Mouse (Mus musculus) thymus, postnatal 4 days (tissue): ENCODE measurements around the gene Myof.

Experiments
- DNase-seq: peaks from one replicate; pipeline ENCODE4 v3.0.0; 2021

The Myof gene

GRCm38 (mm10) chr19:38000990-38001389, 42.4 kb downstream of the Myof start:
- DNase-seq = no peak

GRCm38 (mm10) chr19:37999941-38000340, 43.4 kb downstream of the Myof start:
- no peak for DNase-seq

GRCm38 (mm10) chr19:37994301-37994700, 49.1 kb downstream of the Myof start:
- DNase-seq = no peak

DNA sequence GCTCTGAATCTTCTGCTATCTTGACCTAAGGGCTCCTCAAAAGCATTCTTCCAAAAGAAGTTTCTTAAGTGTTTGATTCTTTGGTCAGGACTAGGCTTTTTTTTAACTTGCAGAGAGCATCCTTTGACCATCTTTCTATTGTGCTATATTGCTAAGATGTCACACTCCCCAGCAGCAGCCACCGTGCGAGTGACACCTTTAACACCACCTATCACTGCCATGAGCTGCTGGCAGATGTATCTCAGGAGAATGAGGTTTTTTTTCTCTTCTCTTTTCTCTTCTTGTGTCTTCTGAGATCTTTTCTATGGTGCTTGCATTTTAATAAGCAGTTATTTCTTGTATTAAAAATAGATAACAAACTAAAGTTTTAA, 51.2 kb downstream of the Myof start:
- no peak for DNase-seq

DNA sequence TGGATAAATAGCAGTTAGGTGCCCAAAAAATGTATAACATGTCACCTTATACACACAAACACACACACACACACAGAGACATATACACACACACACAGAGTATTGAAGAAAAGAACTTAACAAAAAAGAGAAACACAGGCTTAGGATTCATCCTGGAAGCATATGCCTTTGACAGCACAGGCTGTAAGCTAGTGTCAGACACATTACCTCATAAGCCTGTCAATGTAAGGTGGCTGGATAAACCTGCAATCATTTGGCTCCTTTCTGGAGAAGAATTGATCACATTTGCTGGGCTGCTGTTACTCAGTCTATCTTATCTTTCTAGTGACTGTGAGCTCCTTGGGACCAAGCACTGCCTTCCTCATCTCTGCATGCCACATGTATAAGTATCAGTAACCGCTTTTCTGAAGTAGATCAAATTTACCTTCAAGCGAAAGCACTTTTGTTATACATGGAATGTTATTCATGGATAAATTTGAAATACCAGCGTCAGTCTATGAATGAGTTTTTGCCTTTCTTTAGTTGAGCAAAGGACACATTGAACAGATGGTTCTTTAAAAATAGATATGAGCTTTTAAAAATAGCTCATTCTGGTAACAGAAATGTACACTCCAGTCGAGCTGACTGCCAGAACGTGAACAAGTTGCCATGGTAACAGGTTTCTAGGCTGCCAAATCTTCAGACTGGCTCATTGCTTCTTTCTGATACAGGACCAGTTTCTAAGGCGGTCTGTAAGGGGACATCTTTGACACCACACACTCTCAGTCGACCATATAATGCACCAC, 51.8 kb downstream of the Myof start:
- DNase-seq = no peak

DNA sequence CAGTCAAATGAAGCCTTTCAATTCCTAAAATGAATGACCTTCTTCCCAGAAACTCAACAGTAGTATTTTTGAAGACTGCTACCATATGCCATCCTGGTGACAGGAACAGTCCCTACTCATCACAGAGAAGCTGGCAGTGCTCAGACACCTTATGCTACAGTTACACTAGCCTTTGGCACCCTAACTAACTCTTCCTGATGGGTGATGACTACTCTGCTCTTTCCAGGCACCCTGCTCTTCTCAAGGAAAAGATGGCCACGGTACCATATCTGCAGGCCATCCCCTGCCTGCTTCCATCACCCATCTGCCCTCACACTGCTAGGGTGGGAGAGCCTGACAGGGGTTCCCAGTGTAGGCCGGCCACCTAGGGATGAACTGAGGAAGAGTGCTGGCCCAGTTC, 53.4 kb downstream of the Myof start:
- no peak for DNase-seq

GRCm38 (mm10) chr19:37988156-37988555, 55.2 kb downstream of the Myof start:
- no peak for DNase-seq

- DNase-seq = no peak
Measured at GRCm38 (mm10) chr19:37985730-37986129, 57.6 kb downstream of the Myof start.

- DNase-seq = no peak
Measured at GRCm38 (mm10) chr19:37975951-37976350, 67.4 kb downstream of the Myof start.

DNA sequence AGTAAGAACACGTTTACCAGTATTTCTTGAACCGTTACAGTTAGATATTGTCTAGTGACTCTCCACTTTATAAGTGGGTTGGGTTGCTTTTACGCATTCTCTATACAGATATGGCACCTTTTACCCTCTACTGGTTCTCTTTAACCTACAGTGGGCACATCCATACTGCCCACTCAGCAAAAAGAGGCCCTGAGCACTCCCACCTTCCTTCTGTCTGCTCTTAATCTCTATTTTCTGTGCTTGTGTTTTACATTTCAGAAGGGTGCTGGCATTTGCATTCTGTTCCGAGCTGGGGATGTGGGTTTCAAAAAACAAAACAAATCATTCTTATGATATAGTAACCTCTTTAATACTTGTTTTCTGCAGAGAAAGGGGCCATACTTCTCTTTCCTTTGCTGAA, 72.8 kb downstream of the Myof start:
- no peak for DNase-seq

- no peak for DNase-seq
Measured at GRCm38 (mm10) chr19:37970004-37970403, 73.4 kb downstream of the Myof start.

- no peak for DNase-seq
Measured at GRCm38 (mm10) chr19:37965828-37966227, 77.5 kb downstream of the Myof start.

GRCm38 (mm10) chr19:37963421-37963820, 80.0 kb downstream of the Myof start:
- no peak for DNase-seq

- DNase-seq = no peak
Measured at GRCm38 (mm10) chr19:37960791-37961190, 82.6 kb downstream of the Myof start.

- no peak for DNase-seq
Measured at GRCm38 (mm10) chr19:37959543-37960215, 83.7 kb downstream of the Myof start.

- no peak for DNase-seq
Measured at GRCm38 (mm10) chr19:37959076-37959475, 84.3 kb downstream of the Myof start.

GRCm38 (mm10) chr19:37957256-37957655, 86.1 kb downstream of the Myof start:
- no peak for DNase-seq

DNA sequence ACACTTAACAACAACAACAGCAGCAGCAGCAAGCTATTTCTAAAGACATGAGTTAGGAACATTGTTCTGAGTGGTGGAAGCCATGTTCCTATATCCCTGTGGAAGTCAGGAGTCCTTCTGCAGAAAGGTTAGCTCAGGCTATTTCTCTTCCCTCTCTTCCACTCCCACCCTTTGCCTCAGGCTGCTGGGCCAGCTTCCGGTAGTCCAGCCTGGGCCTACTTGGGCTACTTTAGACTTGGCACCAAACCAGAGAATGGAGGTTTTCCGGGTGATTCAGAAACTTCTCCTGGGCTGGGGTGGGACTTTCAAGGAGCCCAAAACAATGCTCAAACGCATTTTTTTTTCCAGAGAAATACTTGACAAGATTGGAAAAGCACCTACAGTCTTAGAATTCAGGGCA, 87.4 kb downstream of the Myof start:
- no peak for DNase-seq

DNA sequence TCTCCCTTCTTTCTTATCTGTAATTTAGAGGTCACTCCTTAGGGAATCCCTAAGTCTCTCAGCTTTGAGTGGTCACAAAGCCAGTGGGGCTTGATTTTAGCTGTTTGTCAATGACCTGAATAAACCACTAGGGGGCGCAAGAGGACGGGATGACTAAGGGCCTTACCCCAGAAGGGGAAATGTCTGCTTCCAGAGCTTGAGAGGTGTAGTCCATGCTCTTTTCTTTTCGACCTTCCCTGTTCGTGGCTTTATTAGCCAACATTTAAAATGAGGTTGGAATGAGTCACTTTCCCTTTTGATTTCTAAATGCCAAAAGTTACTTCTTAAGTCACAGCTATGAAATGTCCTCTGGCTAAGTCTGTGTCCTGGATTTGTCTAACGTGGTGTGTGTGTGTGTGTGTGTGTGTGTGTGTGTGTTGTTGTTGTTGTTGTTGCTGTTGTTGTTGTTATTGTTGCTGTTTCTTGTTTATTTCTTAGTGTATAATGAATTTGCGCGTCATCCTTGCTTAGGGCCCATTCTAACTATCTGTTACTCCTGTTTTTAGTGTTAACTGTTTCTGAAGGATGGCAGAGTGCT, 87.9 kb downstream of the Myof start:
- peak; percentile 71 for DNase-seq

DNA sequence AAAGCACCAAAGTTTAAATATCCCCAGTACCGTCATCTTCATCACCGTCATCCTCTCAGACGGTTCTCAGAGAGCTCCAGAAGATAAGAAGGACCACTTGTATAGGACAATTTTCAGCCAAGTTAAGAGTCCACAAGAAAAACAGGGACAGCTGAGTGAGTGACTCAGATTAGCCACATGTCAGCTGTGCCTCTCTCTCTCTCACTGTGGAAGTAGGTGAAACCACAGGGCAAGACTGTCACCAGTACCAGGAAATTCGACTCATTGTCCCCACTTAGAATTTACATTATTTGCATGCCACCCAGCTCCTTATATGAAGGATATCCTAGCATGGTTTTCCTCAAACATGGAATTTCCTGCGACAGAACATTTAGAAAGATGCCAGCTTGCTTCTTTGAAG, 88.6 kb downstream of the Myof start:
- DNase-seq = no peak

DNA sequence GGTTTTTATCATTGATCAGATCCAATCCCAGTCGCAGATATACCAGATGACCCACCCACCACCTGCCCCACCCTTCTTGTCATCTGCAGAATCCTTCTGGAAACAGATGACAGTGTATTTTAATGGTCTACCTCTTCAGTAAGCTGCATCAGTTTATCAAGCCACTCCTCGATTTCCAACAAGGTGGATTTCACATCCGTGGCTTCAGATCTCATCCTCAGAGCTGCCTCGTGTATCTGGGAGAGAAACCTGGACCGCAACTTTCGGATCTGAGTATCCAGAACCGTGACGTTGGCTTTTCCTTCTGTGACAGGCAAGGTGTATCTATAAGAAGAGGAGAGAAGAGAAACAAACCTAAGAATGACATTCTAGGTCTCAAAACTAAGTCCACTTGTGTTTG, 89.1 kb downstream of the Myof start:
- DNase-seq = no peak

- no peak for DNase-seq
Measured at GRCm38 (mm10) chr19:37946696-37947095, 96.7 kb downstream of the Myof start.

- no peak for DNase-seq
Measured at GRCm38 (mm10) chr19:37946053-37946452, 97.3 kb downstream of the Myof start.

- DNase-seq = no peak
Measured at GRCm38 (mm10) chr19:37939203-37939602, 104.2 kb downstream of the Myof start.
